Mouse (Mus musculus) forebrain, embryonic 13.5 days (tissue): ENCODE data around the gene C2cd4b. TPM values are rescaled to one million over a fixed set of nuclear protein-coding genes. Genes with fewer than 3 reads are reported as not detected.

Experiments used
- ATAC-seq: fragments of 200-750 bp; cut with Nextera tagmentation; 2 replicates; pipeline ENCODE4 v1.8.0; 2017
- H3K27ac ChIP-seq: fragments of 300-500 bp; sonication (generic); 2 replicates; pipeline ENCODE4 v1.5.1; 2015; ENCODE audit warnings: inconsistent platforms, mild to moderate bottlenecking, moderate library complexity
- H3K27me3 ChIP-seq: fragments of 300-500 bp; sonication (generic); 2 replicates; pipeline ENCODE4 v1.6.1; 2015; ENCODE audit warnings: mild to moderate bottlenecking, inconsistent platforms
- H3K36me3 ChIP-seq: fragments of 300-500 bp; sonication (generic); 2 replicates; pipeline ENCODE4 v1.6.1; 2015; ENCODE audit warnings: mild to moderate bottlenecking, inconsistent platforms; ENCODE audit not compliant: poor library complexity, severe bottlenecking
- H3K4me1 ChIP-seq: fragments of 300-500 bp; sonication (generic); 2 replicates; pipeline ENCODE4 v1.6.1; 2015; ENCODE audit warnings: inconsistent platforms
- H3K4me2 ChIP-seq: fragments of 300-500 bp; sonication (generic); 2 replicates; pipeline ENCODE4 v1.6.1; 2015; ENCODE audit warnings: inconsistent platforms, mild to moderate bottlenecking, moderate library complexity
- H3K4me3 ChIP-seq: fragments of 300-500 bp; sonication (generic); 2 replicates; pipeline ENCODE4 v1.5.1; 2015; ENCODE audit warnings: mild to moderate bottlenecking, inconsistent platforms
- H3K9ac ChIP-seq: fragments of 300-500 bp; sonication (generic); 2 replicates; pipeline ENCODE4 v1.6.1; 2015; ENCODE audit warnings: mild to moderate bottlenecking, inconsistent platforms
- H3K9me3 ChIP-seq: fragments of 300-500 bp; sonication (generic); replicated peaks from 2 replicates; pipeline ENCODE4 v1.6.1; 2016; ENCODE audit warnings: inconsistent platforms
- WGBS: fragments of 180-500 bp; shearing (Covaris S2); methylation state at CpG from one replicate; pipeline ENCODE4 v1.1.7; 2015; 5-methylcytosine and 5-hydroxymethylcytosine counted together
- microRNA-seq: library from miRNA; unstranded; fragments of <30 nt; microRNA quantifications from one replicate; pipeline ENCODE4, GENCODE M21; 2016
- polyA plus RNA-seq: library from polyadenylated mRNA; unstranded; fragments of >200 nt; fragmentation: Nextera tagmentation; extraction: Ambion mirVana; gene quantifications from 2 replicates; pipeline ENCODE4 v1.2.1, GENCODE M21; 2015

Gene C2cd4b
- polyA plus RNA-seq, 1 experiment from 2014 or later = 0.15 TPM

- no peak for ATAC-seq
- no peaks in the 10 kb centered on the region for H3K4me1 ChIP-seq
- H3K27ac ChIP-seq = no peak overlapping the region
- no peaks in the 10 kb centered on the region for H3K36me3 ChIP-seq
- H3K27me3 ChIP-seq = no peaks in the 10 kb centered on the region
- H3K9me3 ChIP-seq = no peaks in the 10 kb centered on the region
- H3K9ac ChIP-seq = no peak overlapping the region
- no peak overlapping the region for H3K4me3 ChIP-seq
- WGBS = 25% methylated on average over 6 of the region's 6 CpGs
- H3K4me2 ChIP-seq = no peak overlapping the region
These were observed 43.0 kb downstream of the C2cd4b start for GRCm38 (mm10) chr9:67802241-67802640.

GRCm38 (mm10) chr9:67807000-67807399 is 47.8 kb downstream of the C2cd4b start:
- Histone ChIP-seq H3K4me1 (no peaks in the 10 kb centered on the region), H3K27me3 (no peaks in the 10 kb centered on the region), H3K4me2 (no peak overlapping the region), H3K27ac (no peak overlapping the region), H3K9me3 (no peaks in the 10 kb centered on the region), H3K36me3 (no peaks in the 10 kb centered on the region), H3K4me3 (no peak overlapping the region), H3K9ac (no peak overlapping the region)
- 72% methylated on average over 5 of the region's 5 CpGs for WGBS
- no peak for ATAC-seq

- WGBS = 59% methylated on average over 6 of the region's 6 CpGs
These were observed 51.3 kb downstream of the C2cd4b start for GRCm38 (mm10) chr9:67810527-67810926.

More at GRCm38 (mm10) chr9:67810527-67810926, 51.3 kb downstream of the C2cd4b start:
- Histone ChIP-seq H3K27me3 (no peaks in the 10 kb centered on the region), H3K27ac (no peak overlapping the region), H3K4me2 (no peak overlapping the region), H3K4me3 (no peak overlapping the region), H3K9ac (no peak overlapping the region), H3K9me3 (no peaks in the 10 kb centered on the region), H3K4me1 (peaks cover 7% of the 10 kb centered on the region; the same call in 1 of the 2 replicates), H3K36me3 (no peaks in the 10 kb centered on the region)
- ATAC-seq = no peak

Small RNAs within 50 kb of the gene (microRNA-seq; reads per million reads assigned to microRNA genes)
- gene Mir7241 (not detected), gene Mir7242 (not detected)

Other genes starting within 250 kb of the C2cd4b start
- 18.5 and 20.0 TPM in 2 replicates for gene Tln2, start 199.7 kb upstream of the C2cd4b start, polyA plus RNA-seq
- not detected in 2 replicates for gene C2cd4a, start 72.9 kb downstream of the C2cd4b start, polyA plus RNA-seq
- 7.7 and 8.1 TPM in 2 replicates for gene Vps13c, start 81.0 kb downstream of the C2cd4b start, polyA plus RNA-seq